Mouse (Mus musculus): Measurements from ENCODE around the gene Uhrf1bp1l. TPM values are rescaled to one million over a fixed set of nuclear protein-coding genes. Genes with fewer than 3 reads are reported as not detected.
A peak's percentile ranks its signal among the peaks of the same experiment; 100 is the strongest.
"Not testable (repeated sequence)": the region's sequence is repeated elsewhere in the genome, so short reads cannot be mapped to it uniquely, and the experiment has no call there.

Gene Uhrf1bp1l
- polyA plus RNA-seq (2014; fragmentation: Nextera tagmentation; extraction: Ambion mirVana) = 27.6 and 31.6 TPM in 2 replicates

GRCm38 (mm10) chr10:89744871-89745665 is at the start of gene Uhrf1bp1l:
Uhrf1bp1l (plus strand) TSS chr10:89744991.
- no peaks in the 10 kb centered on the region for H3K27me3 ChIP-seq (ENCODE audit: control insufficient read depth, insufficient read depth, low read length)
- H3K36me3 ChIP-seq (ENCODE audit: control insufficient read depth, insufficient read depth, low read length) = no peaks in the 10 kb centered on the region
- peak within 1 kb of the TSS; percentile 94 for H3K9ac ChIP-seq (ENCODE audit: low read length)
- H3K4me3 ChIP-seq (ENCODE audit: low read depth, low read length) = peak within 1 kb of the TSS; percentile 89
- peak within 1 kb of the TSS; percentile 69; the same call in 1 of the 2 replicates for H3K27ac ChIP-seq (ENCODE audit: low read depth, low read length)
- no peaks in the 10 kb centered on the region for H3K4me1 ChIP-seq (ENCODE audit: control insufficient read depth, insufficient read depth, low read length)
- peak within 1 kb of the TSS; percentile 47 for H3K4me2 ChIP-seq (ENCODE audit: low read depth)
- ATAC-seq (ENCODE audit: insufficient read depth, low FRiP score, low TSS enrichment) (peak; percentile 95), DNase-seq (ENCODE audit: low spot score) (peak; percentile 94)
- under 1% methylated on average over 79 of the region's 85 CpGs for WGBS
- H3K9me3 ChIP-seq (ENCODE audit: control insufficient read depth, low read length) = no peaks in the 10 kb centered on the region

- Histone ChIP-seq H3K36me3 (ENCODE audit: control insufficient read depth, insufficient read depth, low read length) (no peaks in the 10 kb centered on the region), H3K27me3 (ENCODE audit: control insufficient read depth, insufficient read depth, low read length) (no peaks in the 10 kb centered on the region), H3K9me3 (ENCODE audit: control insufficient read depth, low read length) (no peaks in the 10 kb centered on the region), H3K4me3 (ENCODE audit: low read depth, low read length) (no peak overlapping the region), H3K4me2 (ENCODE audit: low read depth) (no peak overlapping the region), H3K4me1 (ENCODE audit: control insufficient read depth, insufficient read depth, low read length) (no peaks in the 10 kb centered on the region), H3K9ac (ENCODE audit: low read length) (no peak overlapping the region), H3K27ac (ENCODE audit: low read depth, low read length) (no peak overlapping the region)
- 83% methylated on average over 20 of the region's 20 CpGs for WGBS
- ATAC-seq (ENCODE audit: insufficient read depth, low FRiP score, low TSS enrichment) (no peak), DNase-seq (ENCODE audit: low spot score) (no peak)
Observed at GRCm38 (mm10) chr10:89695194-89695911, 49.4 kb upstream of the Uhrf1bp1l start.

- ATAC-seq (ENCODE audit: insufficient read depth, low FRiP score, low TSS enrichment); H3K27ac ChIP-seq (ENCODE audit: low read depth, low read length); H3K27me3 ChIP-seq (ENCODE audit: control insufficient read depth, insufficient read depth, low read length); H3K4me2 ChIP-seq (ENCODE audit: low read depth); DNase-seq (ENCODE audit: low spot score); H3K4me3 ChIP-seq (ENCODE audit: low read depth, low read length); H3K4me1 ChIP-seq (ENCODE audit: control insufficient read depth, insufficient read depth, low read length); H3K36me3 ChIP-seq (ENCODE audit: control insufficient read depth, insufficient read depth, low read length); H3K9ac ChIP-seq (ENCODE audit: low read length); H3K9me3 ChIP-seq (ENCODE audit: control insufficient read depth, low read length): not testable (repeated sequence)
- 73% methylated on average over 2 of the region's 2 CpGs for WGBS
Observed at GRCm38 (mm10) chr10:89696270-89696669, 48.5 kb upstream of the Uhrf1bp1l start.

- no peak overlapping the region for H3K4me3 ChIP-seq (ENCODE audit: low read depth, low read length)
- H3K9ac ChIP-seq (ENCODE audit: low read length) = no peak overlapping the region
- H3K9me3 ChIP-seq (ENCODE audit: control insufficient read depth, low read length) = no peaks in the 10 kb centered on the region
- no peaks in the 10 kb centered on the region for H3K36me3 ChIP-seq (ENCODE audit: control insufficient read depth, insufficient read depth, low read length)
- no peaks in the 10 kb centered on the region for H3K27me3 ChIP-seq (ENCODE audit: control insufficient read depth, insufficient read depth, low read length)
- H3K4me1 ChIP-seq (ENCODE audit: control insufficient read depth, insufficient read depth, low read length) = no peaks in the 10 kb centered on the region
- no peak overlapping the region for H3K4me2 ChIP-seq (ENCODE audit: low read depth)
- no peak overlapping the region for H3K27ac ChIP-seq (ENCODE audit: low read depth, low read length)
- ATAC-seq (ENCODE audit: insufficient read depth, low FRiP score, low TSS enrichment) (no peak), DNase-seq (ENCODE audit: low spot score) (no peak)
- whole genome bisulfite sequencing = 93% methylated on average over 3 of the region's 3 CpGs
Observed at GRCm38 (mm10) chr10:89697956-89698355, 46.8 kb upstream of the Uhrf1bp1l start.

GRCm38 (mm10) chr10:89703042-89703441 is 41.7 kb upstream of the Uhrf1bp1l start:
- WGBS = 58% methylated on average over 5 of the region's 5 CpGs
- Histone ChIP-seq H3K9me3 (ENCODE audit: control insufficient read depth, low read length) (no peaks in the 10 kb centered on the region), H3K27ac (ENCODE audit: low read depth, low read length) (no peak overlapping the region), H3K36me3 (ENCODE audit: control insufficient read depth, insufficient read depth, low read length) (no peaks in the 10 kb centered on the region), H3K4me1 (ENCODE audit: control insufficient read depth, insufficient read depth, low read length) (no peaks in the 10 kb centered on the region), H3K4me2 (ENCODE audit: low read depth) (no peak overlapping the region), H3K27me3 (ENCODE audit: control insufficient read depth, insufficient read depth, low read length) (no peaks in the 10 kb centered on the region), H3K4me3 (ENCODE audit: low read depth, low read length) (no peak overlapping the region), H3K9ac (ENCODE audit: low read length) (no peak overlapping the region)
- ATAC-seq (ENCODE audit: insufficient read depth, low FRiP score, low TSS enrichment) = no peak
- no peak for DNase-seq (ENCODE audit: low spot score)

GRCm38 (mm10) chr10:89707397-89707796 is 37.4 kb upstream of the Uhrf1bp1l start:
- Histone ChIP-seq H3K4me3 (ENCODE audit: low read depth, low read length) (no peak overlapping the region), H3K4me2 (ENCODE audit: low read depth) (no peak overlapping the region), H3K9ac (ENCODE audit: low read length) (no peak overlapping the region), H3K27ac (ENCODE audit: low read depth, low read length) (no peak overlapping the region), H3K9me3 (ENCODE audit: control insufficient read depth, low read length) (no peaks in the 10 kb centered on the region), H3K36me3 (ENCODE audit: control insufficient read depth, insufficient read depth, low read length) (no peaks in the 10 kb centered on the region), H3K27me3 (ENCODE audit: control insufficient read depth, insufficient read depth, low read length) (no peaks in the 10 kb centered on the region), H3K4me1 (ENCODE audit: control insufficient read depth, insufficient read depth, low read length) (no peaks in the 10 kb centered on the region)
- 89% methylated on average over 3 of the region's 3 CpGs for WGBS
- no peak for ATAC-seq (ENCODE audit: insufficient read depth, low FRiP score, low TSS enrichment)
- no peak for DNase-seq (ENCODE audit: low spot score)

- Histone ChIP-seq H3K27me3 (ENCODE audit: control insufficient read depth, insufficient read depth, low read length) (no peaks in the 10 kb centered on the region), H3K4me2 (ENCODE audit: low read depth) (no peak overlapping the region), H3K9me3 (ENCODE audit: control insufficient read depth, low read length) (no peaks in the 10 kb centered on the region), H3K36me3 (ENCODE audit: control insufficient read depth, insufficient read depth, low read length) (no peaks in the 10 kb centered on the region), H3K27ac (ENCODE audit: low read depth, low read length) (no peak overlapping the region), H3K9ac (ENCODE audit: low read length) (no peak overlapping the region), H3K4me3 (ENCODE audit: low read depth, low read length) (no peak overlapping the region), H3K4me1 (ENCODE audit: control insufficient read depth, insufficient read depth, low read length) (no peaks in the 10 kb centered on the region)
- WGBS = 39% methylated on average over 10 of the region's 10 CpGs
- ATAC-seq (ENCODE audit: insufficient read depth, low FRiP score, low TSS enrichment) = 0 out of 2 replicates have a peak, but pooled peaks have one; percentile 35
- peak; percentile 10 for DNase-seq (ENCODE audit: low spot score)
Observed at GRCm38 (mm10) chr10:89708720-89709119, 36.1 kb upstream of the Uhrf1bp1l start.

GRCm38 (mm10) chr10:89714910-89715309 is 29.9 kb upstream of the Uhrf1bp1l start:
- Histone ChIP-seq H3K4me1 (ENCODE audit: control insufficient read depth, insufficient read depth, low read length) (no peaks in the 10 kb centered on the region), H3K4me2 (ENCODE audit: low read depth) (no peak overlapping the region), H3K36me3 (ENCODE audit: control insufficient read depth, insufficient read depth, low read length) (no peaks in the 10 kb centered on the region), H3K27me3 (ENCODE audit: control insufficient read depth, insufficient read depth, low read length) (no peaks in the 10 kb centered on the region), H3K27ac (ENCODE audit: low read depth, low read length) (no peak overlapping the region), H3K4me3 (ENCODE audit: low read depth, low read length) (no peak overlapping the region), H3K9me3 (ENCODE audit: control insufficient read depth, low read length) (no peaks in the 10 kb centered on the region), H3K9ac (ENCODE audit: low read length) (no peak overlapping the region)
- WGBS = 94% methylated on average over 10 of the region's 10 CpGs
- ATAC-seq (ENCODE audit: insufficient read depth, low FRiP score, low TSS enrichment) = no peak
- DNase-seq (ENCODE audit: low spot score) = no peak

All from neural tube, embryonic 11.5 days (tissue).